Mouse (Mus musculus): ENCODE results near the gene Nus1.
A peak's percentile ranks its signal among the peaks of the same experiment; 100 is the strongest.

Gene Nus1

DNA sequence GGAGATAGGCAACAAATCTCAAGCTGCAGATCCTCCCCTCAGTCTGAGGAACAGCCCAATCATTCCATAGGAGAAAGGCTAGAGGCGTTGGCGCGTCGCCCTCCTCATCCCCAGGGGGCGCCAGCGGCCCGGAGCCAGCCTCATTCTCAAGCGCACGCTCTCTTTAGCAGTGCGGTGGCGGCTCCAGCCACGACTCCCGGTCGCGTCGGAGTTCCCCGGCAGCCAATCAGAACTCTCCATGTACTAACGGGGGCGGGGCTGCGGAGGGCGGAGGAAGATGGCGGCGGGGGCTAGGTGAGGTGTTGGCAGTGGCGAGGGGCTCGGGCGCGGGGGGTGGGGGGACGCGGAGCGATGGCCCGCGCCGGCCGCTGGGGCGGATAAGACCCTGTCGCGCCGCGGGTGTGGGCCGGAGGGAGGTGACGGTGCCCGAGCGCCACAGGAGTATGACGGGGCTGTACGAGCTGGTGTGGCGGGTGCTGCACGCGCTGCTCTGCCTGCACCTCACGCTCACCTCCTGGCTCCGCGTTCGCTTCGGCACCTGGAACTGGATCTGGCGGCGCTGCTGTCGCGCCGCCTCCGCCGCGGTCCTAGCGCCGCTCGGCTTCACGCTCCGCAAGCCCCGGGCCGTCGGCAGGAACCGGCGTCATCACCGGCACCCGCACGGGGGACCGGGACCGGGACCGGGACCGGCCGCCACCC lies at the start of gene Nus1:
Gene Nus1, plus strand, starts transcription at position 249 of the 699 bp plus-strand sequence.
- peak; percentile 96 for DNase-seq (ENCODE audit: low read depth, low spot score)

GRCm38 (mm10) chr10:52368376-52368775 lies 49.0 kb upstream of the Nus1 start:
- no peak for DNase-seq (ENCODE audit: low read depth, low spot score)

GRCm38 (mm10) chr10:52373834-52374233 lies 43.5 kb upstream of the Nus1 start:
- DNase-seq (ENCODE audit: low read depth, low spot score): no peak

GRCm38 (mm10) chr10:52374651-52375050 lies 42.7 kb upstream of the Nus1 start:
- DNase-seq (ENCODE audit: low read depth, low spot score): no peak

- no peak for DNase-seq (ENCODE audit: low read depth, low spot score)
Observed at GRCm38 (mm10) chr10:52376422-52376821, 40.9 kb upstream of the Nus1 start.

GRCm38 (mm10) chr10:52377813-52378212 lies 39.5 kb upstream of the Nus1 start:
- no peak for DNase-seq (ENCODE audit: low read depth, low spot score)

GRCm38 (mm10) chr10:52381321-52381801 lies 36.0 kb upstream of the Nus1 start:
- peak; percentile 9 for DNase-seq (ENCODE audit: low read depth, low spot score)

DNA sequence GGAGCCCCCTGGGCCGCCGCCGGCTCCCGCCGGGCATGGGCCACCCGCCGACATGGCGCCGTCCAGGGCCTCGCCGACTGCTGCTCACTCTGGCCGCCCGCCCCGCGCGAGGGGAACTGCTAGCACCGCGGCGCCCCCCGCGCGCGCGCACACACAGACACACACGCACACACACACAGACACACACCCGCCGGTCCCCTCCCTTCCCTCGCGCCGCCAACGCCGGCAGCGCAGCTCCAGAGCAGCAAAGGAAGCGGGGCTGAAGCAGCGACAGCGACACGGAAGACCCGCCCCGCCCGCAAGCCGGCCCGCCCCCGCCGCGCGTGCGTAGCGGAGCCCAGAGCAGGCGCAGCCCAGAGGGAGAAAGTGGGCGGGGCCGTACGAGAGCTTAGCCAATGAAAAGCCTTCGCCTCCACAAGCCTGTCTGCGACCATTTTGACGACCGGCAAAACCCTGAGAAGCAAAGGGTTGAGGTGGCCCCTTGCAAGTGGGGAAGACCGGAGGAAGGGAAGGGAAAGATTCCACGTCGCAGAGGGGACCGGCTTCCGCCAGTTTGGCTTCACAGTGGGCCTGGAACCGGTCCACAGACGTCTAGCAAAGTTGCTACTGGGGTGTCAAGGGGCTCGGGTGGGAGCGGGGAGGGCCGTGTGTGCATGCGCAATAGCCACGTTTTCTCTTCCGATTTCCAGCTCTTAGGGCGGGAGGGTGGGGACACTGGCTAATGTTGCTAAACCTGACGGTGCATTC lies 35.3 kb upstream of the Nus1 start, which contains the start of gene Gopc:
Gene Gopc, minus strand, starts transcription at position 280 of the 747 bp plus-strand sequence.
- peak; percentile 96 for DNase-seq (ENCODE audit: low read depth, low spot score)

GRCm38 (mm10) chr10:52383022-52383421 lies 34.3 kb upstream of the Nus1 start:
- no peak for DNase-seq (ENCODE audit: low read depth, low spot score)

GRCm38 (mm10) chr10:52383522-52383921 lies 33.8 kb upstream of the Nus1 start:
- DNase-seq (ENCODE audit: low read depth, low spot score): no peak

GRCm38 (mm10) chr10:52384823-52385610 lies 32.3 kb upstream of the Nus1 start:
- DNase-seq (ENCODE audit: low read depth, low spot score): peak; percentile 47

DNA sequence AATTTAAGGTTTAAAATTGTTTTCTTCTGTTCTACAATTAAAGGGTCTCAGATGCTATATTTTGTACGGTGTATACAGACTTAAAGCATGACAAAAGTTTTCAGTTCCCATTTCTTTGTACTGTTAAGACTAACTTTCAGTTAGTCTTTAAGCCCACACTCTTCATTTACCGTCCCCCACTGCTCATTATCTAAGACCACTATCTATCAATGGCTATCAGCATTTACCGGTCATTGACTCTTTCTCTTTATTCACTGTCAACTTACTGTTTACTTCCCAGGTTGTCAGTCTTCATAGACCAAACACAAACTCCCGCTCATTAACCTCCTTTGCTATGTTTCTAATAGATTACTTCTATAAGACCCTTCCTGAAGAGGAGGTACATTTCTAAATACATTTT lies 30.2 kb upstream of the Nus1 start:
- DNase-seq (ENCODE audit: low read depth, low spot score): no peak

DNA sequence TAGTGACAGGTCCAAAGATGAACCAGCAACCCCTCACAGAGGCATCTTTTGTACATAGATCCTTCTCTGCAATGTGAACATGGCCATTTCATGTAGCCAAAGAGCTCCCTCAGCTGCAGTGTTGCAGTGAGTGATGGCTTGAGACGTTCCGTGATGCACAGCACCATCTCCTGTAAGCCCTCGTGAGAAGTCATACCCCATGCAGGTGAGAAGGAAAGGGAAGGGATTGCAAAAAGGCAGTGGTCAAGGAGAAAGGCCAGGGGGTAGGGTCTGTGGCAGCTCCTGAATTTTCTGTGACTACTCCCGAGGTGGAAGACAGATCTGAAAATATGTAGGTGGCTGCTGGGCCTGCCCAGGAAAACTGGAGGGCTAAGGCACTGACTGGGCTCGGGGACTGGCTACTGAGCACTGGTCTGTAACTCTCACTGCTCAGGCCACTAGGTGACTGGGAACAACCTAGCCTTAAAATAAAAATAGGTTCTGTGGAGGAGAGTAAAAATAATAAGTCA lies 28.4 kb upstream of the Nus1 start, which contains the start of gene Nepn:
Gene Nepn, plus strand, starts transcription at position 51 of the 509 bp plus-strand sequence.
- DNase-seq (ENCODE audit: low read depth, low spot score): no peak

DNA sequence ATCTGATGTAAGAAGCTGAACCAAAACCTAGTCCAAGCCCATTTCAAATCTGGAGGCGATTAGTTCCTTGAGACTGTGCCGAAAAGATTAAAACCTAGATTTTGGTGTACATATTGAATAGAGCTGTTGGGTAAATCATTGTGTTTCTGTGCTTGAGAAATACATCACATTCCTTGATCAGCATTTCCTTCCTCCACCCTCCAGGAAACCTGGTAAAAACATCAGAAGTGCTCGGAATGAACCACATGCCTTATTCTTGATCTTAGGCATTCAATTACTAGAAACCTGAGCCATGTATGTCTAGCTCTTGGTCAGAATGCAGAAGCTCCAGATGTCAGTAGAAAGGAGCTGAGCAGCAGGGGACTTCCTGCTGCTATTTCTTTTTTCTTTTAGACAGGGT lies 27.9 kb upstream of the Nus1 start:
- DNase-seq (ENCODE audit: low read depth, low spot score): no peak

DNA sequence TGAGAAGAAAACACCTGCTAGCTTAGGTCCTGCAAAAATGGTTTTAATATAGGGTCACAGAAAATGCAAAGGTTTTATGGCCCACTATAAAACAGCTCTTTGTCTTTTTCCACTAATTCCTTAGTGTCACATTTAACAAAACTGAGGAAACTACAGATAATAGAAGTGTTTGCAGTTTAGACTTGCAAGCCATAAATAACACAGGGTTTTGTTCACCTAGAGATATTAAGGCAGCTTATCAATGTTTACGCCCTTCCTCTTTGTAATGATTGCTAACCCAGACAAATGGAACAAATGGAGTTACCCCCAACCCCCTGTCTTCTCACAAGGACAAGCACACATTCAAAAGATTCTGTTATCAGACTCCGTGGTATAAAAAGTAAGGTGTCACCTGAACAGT lies 26.1 kb upstream of the Nus1 start:
- DNase-seq (ENCODE audit: low read depth, low spot score): no peak

- DNase-seq (ENCODE audit: low read depth, low spot score): no peak
Observed at GRCm38 (mm10) chr10:52396647-52397046, 20.7 kb upstream of the Nus1 start.

DNA sequence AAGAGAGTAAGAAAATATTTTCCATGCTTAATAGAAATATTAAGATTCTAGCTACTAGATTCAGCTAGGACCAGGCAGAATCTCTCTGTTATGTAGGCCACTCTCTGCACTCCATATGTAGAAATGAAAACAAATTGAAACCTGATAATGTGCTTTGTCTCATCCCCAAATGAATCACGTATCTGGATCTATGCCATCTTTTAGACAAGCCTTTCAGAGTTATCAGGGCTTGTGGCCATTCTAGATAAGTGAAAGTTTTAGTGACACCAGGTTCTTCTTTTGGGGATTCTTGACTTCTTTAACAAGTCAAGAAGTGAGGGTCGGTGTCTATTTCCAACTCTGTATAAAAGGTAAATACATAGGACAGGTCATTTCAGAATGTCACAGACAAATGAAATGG lies 18.6 kb upstream of the Nus1 start:
- DNase-seq (ENCODE audit: low read depth, low spot score): no peak

- DNase-seq (ENCODE audit: low read depth, low spot score): no peak
Observed at GRCm38 (mm10) chr10:52399722-52400121, 17.6 kb upstream of the Nus1 start.

- no peak for DNase-seq (ENCODE audit: low read depth, low spot score)
Observed at GRCm38 (mm10) chr10:52405160-52405559, 12.2 kb upstream of the Nus1 start.

DNA sequence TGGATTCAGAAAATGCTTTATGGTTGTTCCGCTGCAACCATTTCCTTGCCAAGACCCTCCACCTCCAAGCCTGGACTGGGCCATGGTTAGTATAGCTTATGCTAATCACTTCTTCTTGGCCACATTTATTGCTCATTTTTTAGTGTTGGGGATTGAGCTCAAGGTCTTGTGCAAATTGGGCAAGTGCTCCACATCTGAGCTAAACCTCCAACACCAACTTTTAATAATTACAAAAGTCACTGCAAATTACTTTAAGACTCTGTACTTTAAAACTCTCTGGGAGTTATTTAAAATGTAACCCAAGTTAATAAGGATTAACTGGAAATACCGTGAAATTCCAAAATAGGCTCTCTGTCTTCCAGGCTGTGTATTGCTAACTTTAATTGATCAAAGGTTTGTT lies 9.8 kb upstream of the Nus1 start:
- no peak for DNase-seq (ENCODE audit: low read depth, low spot score)

GRCm38 (mm10) chr10:52415020-52415419 lies 2.3 kb upstream of the Nus1 start:
- no peak for DNase-seq (ENCODE audit: low read depth, low spot score)

DNA sequence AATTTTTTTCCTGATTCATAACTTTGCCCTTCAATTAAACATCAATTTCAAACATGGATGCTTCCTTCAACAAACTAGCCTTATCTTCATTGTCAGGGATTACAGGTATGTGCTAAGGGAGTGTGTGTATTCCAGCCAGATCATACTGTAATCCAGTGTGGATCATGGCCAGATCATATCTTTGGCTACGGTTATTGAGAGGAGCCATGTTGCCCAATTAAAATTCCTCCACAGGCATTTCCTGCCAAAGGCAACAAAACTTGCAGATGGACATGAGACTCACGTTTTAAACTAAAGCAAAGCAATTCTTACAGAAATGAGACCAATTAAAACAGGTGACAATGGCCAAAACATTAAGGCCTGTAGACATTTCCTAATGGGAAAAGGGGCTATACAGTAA lies 889 bp upstream of the Nus1 start:
- no peak for DNase-seq (ENCODE audit: low read depth, low spot score)

Measured in retina, postnatal 7 days (tissue).